Mouse (Mus musculus) layer of hippocampus, adult 18-20 months (tissue): ENCODE data around the gene B3gnt2. TPM values are rescaled to one million over a fixed set of nuclear protein-coding genes. Genes with fewer than 3 reads are reported as not detected.

ENCODE experiments used
- DNase-seq, 2 experiments: peaks; one replicate each; pipeline ENCODE4 v3.0.0; 2022; ENCODE audit warnings: low spot score in 2 of 2
- total RNA-seq, 2 experiments: library from RNA; stranded (reverse); gene quantifications; 2 replicates each; pipeline ENCODE4 v1.2.3; 2021

B3gnt2 gene
- total RNA-seq, 2 experiments from 2014 or later, result 12.9 to 14.7 TPM

DNA sequence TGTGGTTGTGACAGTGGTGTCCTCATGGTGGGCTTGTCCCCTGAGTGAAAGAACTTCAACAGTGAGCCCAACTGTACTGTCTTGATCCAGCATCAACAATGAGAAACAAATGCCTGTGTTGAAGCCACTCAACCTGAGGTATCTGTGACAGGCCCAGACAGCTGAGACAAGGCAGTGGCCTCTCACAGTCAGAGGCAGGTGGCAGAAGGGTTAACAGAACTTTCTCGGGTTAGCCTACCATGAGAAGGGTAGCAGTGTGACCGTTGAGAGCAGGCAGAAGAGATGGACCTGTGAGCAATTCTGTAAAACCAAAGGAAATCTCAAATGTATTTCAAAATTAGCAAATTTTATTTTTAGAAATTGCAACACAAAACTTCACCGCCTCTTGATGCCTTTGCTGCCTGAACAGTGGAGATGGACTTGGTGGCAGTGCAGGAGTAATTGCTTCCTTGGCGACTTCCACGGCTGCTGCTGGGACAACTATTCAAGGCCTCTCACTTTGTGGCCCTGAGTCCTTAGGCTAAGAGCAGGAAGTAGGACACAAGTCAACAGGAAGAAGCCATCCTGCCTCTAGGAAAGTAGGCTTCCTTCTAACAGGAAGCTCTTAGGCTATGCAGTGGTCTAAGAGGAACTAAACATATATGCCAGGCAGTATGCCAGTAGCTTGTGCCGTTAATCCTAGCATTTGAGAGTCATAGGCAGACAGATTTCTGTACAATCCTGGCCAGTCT is 80.8 kb downstream of the B3gnt2 start:
- no peak for DNase-seq

DNA sequence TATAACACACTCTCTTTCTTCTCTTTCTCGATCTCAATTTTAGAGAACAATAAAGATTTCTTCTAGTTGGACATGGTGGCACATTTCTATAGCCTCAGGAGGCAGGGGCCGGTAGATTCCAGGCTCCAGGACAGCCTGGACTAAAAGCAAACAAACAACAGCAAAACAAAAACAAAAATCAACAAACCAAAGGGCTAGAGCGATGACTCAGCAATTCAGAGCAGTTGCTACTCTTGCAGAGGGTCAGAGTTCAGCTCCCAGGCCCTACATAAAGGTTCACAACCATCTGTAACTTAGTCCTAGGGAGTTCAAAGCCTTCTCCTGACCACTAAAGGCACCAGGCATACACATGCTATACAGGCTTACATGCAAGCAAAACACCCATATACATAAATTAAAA is 82.2 kb downstream of the B3gnt2 start:
- no peak for DNase-seq

DNA sequence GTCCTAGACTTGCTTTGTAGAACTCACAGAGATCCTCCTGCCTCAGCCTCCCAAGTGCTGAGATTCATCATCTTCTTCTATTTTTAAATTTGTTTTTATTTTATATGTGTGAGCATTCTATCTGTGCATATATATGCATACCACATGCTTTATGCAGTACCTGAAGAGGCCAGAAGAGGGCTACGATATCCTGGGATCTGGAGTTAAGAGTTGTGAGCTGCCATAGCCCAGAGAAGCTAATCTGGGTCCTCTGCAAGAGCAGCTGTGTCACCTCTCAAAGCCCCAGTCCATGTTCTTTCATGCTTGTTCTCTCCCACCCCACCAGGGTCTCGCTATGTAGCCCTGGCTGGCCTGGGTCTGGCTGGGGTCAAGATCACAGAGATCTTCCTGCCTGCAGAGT is 83.2 kb downstream of the B3gnt2 start:
- DNase-seq, result no peak

DNA sequence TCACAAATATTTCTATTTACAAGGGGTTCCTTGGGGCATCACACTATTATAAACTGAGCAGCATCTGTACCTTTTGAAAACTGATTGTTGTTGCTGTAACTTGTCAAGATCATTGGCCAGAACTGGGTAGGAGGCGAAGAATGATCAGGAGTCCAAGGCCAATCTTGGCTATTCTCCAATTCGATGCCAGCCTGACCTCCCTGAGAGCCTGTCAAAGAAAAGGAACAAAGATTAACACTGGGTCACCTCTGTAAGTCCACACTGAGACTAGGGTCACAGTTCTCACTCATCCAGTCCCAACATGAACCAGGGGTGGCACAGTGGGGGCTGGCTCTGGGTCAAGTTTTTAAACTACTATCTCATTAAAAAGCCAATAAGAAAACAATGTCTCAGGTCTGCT is 85.9 kb downstream of the B3gnt2 start:
- DNase-seq, result no peak

DNA sequence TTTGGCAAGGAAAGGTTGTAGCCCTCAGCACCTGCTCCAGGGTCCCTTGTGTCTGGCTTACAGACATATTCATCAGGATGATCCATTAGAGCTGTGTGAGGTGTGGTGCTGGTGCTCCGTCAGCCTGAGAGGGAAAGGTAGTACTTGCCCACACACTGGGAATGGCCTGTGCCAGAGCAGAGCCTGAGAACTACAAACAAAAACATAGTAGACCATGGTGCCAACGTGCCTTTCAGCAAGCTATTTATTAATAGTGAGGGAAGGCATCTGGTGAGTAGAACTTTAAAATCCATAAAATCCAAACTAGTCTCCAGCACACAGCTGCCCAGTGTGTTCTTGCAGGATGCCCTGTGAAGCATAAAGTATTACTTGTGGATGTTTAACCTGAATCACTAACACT is 94.5 kb downstream of the B3gnt2 start:
- no peak for DNase-seq

DNA sequence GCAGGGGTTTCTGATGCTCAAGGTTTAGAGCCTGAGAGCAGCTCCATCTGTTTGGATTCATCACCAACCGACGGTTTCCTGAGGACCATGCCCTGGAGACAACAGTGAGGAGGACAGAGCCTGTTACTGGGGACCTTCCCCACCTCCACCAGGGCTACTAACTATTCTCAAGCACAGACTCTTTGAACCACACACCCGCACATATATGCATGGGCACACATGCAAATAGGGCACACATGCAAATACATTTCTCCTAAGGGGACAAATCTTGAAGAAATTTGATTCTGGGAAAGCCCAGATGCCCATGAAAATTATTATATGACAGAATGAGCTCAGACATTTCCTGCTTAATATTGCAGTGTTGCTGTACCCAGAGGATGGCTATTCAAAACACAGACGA is 95.3 kb downstream of the B3gnt2 start:
- DNase-seq, result no peak

DNA sequence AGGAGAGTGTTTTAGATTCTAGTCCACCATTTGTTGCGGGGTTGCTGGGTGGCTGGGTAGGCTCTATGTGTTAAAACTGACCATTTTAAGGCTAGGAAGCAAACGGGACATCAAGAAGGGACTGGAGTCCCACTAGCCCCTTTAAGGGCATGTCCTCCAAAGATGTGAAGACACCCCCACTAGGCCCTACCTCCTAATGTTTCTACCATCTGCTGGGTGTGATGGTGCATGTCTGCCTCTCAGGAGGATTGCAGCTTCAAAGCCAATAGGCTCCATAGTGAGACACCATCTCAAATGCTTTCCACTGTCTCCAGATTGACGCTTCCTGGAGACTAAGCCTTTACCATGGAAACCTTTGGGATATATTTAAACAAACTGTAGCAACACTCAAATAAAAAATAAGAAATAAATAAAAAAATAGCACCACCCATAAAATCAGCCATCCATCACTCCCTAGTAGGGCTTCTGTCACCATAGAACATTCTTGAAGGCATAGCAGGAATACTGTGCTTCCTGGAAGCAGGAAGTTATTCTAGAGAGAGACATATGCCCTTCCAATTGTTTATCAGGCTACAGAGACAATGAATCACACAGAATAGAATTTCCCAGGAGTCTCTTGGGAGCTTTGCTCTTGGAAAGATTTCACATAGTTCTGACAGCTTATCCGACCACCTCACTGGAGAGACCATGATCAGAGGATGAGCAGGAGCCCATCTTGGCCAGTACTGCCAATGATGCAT is 97.0 kb downstream of the B3gnt2 start:
- DNase-seq, result no peak

DNA sequence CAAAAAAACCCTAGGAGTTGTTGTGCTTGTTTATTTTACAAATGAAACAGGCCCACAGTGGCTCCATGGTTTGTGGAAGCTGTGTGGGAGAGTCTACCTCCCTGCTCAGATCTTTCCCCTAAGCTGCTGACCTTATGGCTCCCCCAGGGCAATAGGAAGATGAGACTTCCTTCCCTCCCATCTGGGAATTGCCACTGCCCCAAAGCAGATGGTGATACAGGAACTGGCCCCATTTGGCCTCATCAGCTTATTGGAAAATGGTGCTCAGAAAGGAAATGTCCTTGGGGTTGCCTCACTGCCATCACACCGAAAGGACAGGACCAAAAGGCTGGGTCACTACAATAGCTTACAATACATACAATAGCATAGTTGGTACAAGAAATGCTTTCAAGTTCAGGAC is 97.7 kb downstream of the B3gnt2 start:
- DNase-seq, result no peak

DNA sequence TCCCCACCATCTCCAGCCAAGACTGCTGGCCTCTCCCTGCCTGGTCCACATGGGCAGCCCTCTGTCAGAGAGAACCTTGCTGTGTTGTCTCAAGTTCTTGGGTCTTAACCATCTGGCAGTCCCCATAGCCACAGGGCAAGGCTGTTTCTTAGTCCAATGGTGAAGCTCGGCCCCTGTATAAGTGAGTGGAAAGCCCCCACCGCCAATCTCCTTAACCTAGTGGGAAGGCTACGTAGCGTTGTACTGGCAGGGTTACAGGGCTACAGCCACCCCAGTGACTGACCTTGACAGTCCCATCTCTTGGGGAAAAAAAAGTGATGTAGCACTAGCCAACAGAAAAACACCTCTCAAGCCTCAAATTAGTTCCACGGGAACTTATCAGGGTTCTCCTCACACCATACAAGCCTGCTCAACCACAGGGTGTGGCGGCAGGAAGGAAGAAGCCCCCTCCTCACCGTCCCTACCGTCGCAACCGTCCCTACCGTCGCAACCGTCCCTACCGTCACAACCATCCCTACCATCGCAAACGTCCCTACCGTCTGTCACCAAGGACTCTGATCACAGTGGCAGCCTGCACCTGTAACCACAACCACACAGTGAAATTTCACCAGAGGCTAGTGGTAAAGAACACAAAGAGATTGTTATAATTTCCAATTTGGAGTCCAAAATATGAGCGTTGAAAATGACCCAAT is 98.4 kb downstream of the B3gnt2 start:
- no peak for DNase-seq

DNA sequence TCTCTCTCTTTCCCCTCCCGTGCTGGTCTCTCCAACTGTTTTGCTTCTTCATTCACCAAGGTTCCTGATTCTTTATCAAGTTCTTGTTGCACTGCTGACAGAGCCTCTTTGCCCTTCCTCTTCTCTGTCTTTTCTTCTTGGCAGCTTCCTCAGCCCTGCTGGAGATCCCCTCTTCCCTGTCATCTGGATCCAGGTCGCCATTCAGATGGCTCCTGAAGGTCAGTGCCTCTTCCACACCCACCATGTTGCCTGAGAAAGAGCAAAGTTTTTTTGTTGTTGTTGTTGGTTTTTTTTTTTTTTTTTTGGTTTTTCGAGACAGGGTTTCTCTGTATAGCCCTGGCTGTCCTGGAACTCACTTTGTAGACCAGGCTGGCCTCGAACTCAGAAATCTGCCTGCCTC is 101.0 kb downstream of the B3gnt2 start:
- DNase-seq, result no peak

DNA sequence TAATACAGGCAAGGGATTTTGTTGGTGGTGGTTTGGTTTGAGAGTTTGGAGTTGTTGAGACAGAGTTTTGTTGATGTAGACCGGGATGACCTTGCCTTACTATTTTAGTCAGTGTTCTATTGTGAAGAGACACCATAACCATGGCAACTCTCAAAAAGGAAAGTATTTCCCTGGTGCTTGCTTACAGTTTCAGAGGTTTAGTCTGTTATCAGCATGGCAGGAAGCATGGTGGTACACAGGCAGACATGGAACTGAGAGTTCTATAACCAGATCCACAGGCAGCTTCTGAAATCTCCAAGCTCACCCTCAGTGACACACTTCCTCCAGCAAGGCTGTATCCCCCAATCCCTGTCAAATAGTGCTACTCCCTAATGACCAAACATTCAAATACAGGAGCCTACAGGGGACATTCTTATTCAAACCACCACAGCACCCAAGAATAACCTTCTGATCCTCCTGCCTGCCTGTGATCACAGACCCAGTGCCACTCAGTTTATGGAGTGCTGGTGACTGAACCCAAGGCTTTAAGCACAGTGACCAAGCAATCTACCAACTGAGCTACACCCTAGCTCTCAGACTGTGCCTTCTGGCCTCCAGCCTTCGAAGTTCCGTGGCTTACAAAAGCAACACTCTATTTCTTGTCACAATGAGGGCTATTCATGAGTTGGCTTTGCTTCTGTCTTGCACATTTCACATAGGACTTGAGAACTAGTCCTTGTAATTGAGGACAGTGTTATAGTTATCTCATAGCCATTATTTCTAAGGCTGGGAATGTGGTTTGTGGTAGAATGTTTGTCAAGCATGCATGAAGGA is 104.4 kb downstream of the B3gnt2 start:
- DNase-seq, result no peak

DNA sequence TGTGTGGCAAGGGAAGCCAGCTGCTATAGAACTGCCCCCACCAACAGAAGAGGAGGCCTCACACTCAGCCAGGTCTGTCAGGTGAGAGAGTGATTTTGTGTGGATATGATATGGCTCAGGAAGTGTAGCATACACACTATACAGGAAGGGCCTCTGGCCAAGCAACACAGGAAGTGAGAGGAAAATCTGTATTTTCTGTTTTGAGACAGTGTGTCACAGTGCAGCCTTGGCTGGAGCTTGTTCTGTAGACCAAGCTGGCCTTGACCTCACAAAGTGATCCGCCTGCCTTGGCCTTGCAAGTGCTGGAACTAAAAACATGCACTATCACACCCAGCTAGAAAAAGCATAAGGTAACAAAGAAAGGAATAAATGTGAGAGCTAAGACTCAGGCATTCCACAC is 105.6 kb downstream of the B3gnt2 start:
- DNase-seq, result no peak

DNA sequence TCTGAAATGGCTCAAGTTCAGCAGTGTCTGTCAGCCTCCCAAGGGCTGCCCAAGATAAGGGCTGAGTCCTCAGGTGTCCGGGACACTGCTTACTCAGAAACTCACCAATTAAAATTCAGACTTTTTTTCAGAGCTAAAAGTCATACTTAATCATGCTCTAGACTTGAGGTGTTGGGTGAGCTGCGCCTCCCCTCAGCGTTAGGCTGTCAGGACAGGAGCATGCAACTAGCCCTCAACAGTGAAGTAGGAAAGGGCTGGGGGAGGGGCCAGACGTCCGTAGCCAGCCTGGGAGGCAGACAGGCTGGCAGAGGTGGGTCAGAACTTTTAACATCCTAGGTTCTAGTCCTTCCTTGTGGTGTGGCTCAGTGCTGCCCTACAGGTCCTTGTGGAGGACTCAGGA is 108.2 kb downstream of the B3gnt2 start:
- DNase-seq, result no peak

DNA sequence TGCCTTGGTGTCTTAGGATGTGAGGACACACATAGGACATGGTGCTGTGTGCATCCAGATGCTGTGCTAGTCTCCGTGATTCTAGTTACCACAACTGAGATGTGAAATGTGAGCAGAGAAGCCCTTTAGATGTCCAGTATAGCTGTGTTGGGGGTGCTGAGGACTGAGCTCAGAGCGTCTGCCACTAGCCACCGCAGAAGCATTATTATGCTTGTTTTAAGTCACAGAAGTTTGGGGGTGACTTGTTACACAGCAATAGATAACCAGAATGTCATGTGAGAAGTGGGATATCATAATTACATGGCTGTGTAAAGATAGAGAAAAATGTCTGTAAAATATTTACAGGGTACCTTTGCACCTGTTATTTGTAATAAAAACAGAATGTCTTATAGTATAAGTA is 109.2 kb downstream of the B3gnt2 start:
- DNase-seq, result no peak

DNA sequence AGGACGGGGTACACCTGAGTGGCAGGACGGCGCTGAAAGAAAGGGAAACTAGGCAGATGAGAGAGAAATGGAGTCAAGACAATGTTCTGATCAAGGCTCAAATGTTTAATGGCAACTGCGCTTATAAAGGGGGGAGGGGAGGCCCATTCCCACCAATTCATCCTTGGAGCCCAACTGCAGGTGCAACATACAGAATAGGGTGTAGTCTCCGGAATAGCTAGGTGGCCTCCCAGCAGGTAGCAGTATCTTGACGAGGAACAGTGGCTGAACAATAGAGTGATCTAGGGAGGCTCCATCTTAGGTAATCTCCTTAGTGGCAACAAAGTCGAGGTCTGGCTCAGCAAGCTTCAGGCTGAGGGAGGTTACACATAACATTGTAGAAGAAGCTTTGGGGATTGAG is 113.4 kb downstream of the B3gnt2 start:
- DNase-seq, result no peak

DNA sequence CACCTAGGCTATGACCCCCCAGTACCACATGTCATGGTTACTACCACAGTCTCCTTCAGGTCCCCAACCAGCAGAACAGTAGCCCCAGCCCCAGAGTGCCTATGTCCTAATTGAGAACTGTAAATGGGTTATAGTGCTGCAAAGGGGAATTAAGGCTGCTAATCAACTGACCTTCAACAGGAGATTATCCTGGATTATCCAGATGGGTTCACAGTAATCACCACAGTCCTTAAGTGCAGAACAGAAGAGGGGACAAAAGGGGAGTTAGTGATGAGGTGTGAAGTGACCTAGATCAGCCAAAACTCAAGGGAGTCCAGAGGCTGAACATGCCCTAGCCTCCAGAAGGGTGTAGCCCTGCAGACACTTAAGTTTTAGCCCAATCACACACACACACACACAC is 115.4 kb downstream of the B3gnt2 start:
- DNase-seq, result no peak

DNA sequence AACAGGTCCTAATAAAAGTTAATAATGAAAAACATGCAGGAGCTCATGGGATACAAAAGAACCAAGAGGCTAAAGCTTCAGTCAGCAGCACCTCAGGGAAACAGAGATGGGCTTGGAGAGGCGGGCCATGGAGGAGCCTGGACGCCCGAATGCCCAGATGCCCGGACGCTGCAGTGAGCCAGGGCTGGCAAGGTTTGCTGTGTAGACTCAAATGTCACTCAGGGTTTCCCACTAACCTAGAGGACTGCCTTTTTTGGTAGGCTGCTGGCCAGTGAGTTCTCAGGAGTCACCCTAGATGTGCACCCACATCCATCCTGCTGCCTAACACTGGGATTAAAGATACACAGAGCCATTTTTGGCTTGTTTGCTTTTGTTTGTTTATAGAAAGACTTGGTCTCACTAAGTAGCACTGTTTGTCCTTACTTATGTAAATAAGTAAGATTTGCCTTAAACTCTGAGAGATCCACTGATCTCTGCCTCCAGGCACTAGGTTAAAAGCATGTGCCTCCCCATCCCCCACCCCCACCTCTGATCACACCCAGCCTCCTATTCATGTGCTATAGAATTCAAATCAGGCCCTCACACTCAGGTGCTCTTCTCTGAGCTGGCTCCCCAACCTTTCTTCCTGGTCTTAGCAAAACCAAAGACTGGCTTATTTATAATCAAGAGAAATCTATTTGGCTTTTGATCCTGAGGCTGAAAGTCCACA is 117.0 kb downstream of the B3gnt2 start:
- no peak for DNase-seq

DNA sequence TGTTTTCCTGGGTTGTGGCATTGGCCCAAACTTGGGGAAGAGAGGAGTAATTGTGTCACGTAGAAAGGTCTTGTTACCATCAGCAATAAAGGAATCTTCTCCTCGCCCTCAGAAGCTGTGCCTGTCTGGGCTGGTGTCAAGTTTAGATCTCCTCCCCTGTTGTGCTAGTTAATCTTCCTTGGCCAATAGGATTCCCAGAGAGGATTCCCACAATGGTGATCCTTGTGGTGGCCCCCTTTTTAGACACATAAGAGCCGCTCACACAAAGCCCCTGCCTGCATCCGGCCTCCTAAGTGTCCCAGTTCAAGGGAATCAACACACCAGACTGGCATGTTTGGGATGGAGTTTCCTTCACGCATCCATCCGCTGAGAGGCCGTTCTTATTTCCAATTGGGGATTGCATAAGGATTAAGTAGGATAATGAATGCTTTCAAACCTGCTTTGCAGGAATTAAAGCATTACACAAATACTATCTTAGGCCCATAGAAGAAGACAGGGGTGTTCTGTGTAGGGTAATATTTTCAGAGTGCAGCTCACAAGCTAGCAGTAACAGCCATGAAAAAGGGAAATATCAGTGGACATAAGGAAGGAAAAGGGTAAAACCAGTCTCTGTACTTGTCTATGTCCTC is 118.6 kb downstream of the B3gnt2 start:
- no peak for DNase-seq

DNA sequence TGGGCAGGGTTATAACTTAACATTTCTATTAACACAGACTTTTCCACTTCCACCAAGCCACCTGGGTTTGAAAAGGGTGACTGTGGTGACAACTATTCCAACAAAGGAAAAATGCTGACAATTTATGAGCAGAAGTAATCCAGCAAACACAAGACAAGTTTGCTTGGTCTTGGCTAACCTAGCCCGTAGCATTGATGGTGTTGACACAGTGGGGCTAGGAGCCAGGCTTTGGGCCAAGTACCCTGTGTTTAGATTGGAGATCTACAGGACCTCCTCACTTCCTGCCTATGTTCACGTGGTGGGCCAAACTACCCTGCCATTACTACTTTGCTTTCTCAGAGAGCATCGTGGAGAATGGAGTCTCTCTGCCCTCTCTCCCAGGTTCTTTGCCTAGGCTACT is 119.3 kb downstream of the B3gnt2 start:
- no peak for DNase-seq

DNA sequence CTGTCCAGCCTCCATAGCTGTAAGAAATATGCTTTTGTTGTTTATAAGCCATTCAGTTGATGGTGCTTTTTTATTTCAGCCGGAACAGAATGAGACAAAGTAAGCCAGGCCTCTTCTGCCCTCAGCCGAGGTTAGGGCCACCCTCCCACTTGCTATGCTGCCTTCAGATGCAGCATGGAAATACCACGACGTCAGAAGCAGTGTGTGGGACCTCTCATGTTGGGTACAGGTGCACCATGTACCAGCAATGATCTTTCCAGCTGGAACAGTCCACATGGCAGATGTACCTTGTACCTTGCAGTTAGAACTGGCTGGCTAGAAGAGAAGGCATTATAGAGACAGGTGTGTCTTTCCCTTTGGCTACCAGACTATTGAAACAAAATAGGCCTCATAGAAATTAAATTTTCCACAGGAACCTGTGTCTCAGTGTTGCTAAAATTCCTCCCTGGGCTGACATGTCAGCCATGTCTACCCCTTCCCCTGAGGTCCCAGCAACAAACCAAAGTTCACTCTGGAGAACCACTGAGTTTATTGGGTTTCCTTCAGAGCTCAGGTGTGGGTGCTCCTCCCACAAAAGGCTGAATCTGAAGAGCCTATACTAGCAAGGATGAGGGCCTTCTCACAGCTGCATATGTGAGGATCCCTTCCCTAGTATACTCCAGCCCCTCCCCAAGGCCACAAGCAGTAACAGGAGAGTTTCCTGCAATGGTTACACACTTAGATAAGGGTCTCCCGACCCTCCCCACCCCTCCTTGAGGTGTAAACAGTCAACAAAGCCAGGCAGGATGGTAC is 121.1 kb downstream of the B3gnt2 start:
- DNase-seq, result no peak
